In genomic region chr4:124395966-124396395, GRCm38 (mm10) we compare ENCODE assay signal across 17 mouse cellular contexts.
DNase-seq lines count a peak whose midpoint lies in the region; ATAC-seq lines count a peak whose summit lies in the region.
"Had no signal": no experiment of that assay in that cellular context is flagged by ENCODE, and none has a peak within 500 bp of the region (broad histone marks: within the 10 kb centered on the region; RNA-seq: fewer than 3 reads in every experiment).

No protein-coding gene starts in this region.

- peaks cover 22% of the 10 kb centered on the region for H3K4me1 ChIP-seq in forebrain, embryonic 15.5 days
- peaks cover 15% of the 10 kb centered on the region for H3K4me1 ChIP-seq in forebrain, embryonic 16.5 days (replicated peaks; ENCODE audit: control insufficient read depth, insufficient read depth, low read length)
- peaks cover 11% of the 10 kb centered on the region for H3K4me1 ChIP-seq in heart, embryonic 11.5 days (ENCODE audit: control insufficient read depth, insufficient read depth, low read length)

- intact Hi-C loops in heart, postnatal 10 days (cut with DNase I), result no loop called here

- no peak overlapping the region for H3K27ac ChIP-seq in forebrain, embryonic 15.5 days (replicated peaks)
- no peak overlapping the region for H3K27ac ChIP-seq in forebrain, embryonic 16.5 days (ENCODE audit: low read length)
- no peak overlapping the region for H3K27ac ChIP-seq in heart, embryonic 11.5 days (ENCODE audit: low read depth, low read length)
- H3K27ac ChIP-seq: embryonic facial prominence, embryonic 12.5 days; heart, embryonic 13.5 days; hindbrain, embryonic 14.5 days had no signal

- H3K9me3 ChIP-seq in forebrain, embryonic 15.5 days, result no peaks in the 10 kb centered on the region
- H3K9me3 ChIP-seq in forebrain, embryonic 16.5 days (ENCODE audit: control insufficient read depth, low read length), result no peaks in the 10 kb centered on the region
- no peaks in the 10 kb centered on the region for H3K9me3 ChIP-seq in heart, embryonic 11.5 days (replicated peaks; ENCODE audit: control insufficient read depth, low read length)
- H3K9me3 ChIP-seq: embryonic facial prominence, embryonic 12.5 days; heart, embryonic 13.5 days had no signal

- ATAC-seq in forebrain, embryonic 15.5 days (replicated peaks), result 0 out of 2 replicates have a peak, but pooled peaks have one; percentile 11
- ATAC-seq in forebrain, embryonic 16.5 days, result no peak
- no peak for ATAC-seq in heart, embryonic 11.5 days (replicated peaks; ENCODE audit: insufficient number of reproducible peaks, low FRiP score, low TSS enrichment)
- ATAC-seq: activated CD4-positive, CD25-positive, alpha-beta regulatory T cell, adult 4 months; intestine, postnatal 0 days; Patski had no signal

- DNase-seq in heart, adult 8-10 months (ENCODE audit: low spot score), result peak; percentile 31
- DNase-seq in heart, postnatal 10 days, result peak; percentile 37 to 52
- no peak for DNase-seq in cerebellum, adult 9-10 months
- no peak for DNase-seq in cerebellum, adult 8-10 months
- DNase-seq: cerebellum, adult 11-12 months; cerebellum, postnatal 25 days; gastrocnemius, postnatal 36 days; kidney, adult 8-10 months had no signal

- 47% methylated on average over 7 of the region's 7 CpGs for WGBS in forebrain, embryonic 15.5 days
- WGBS in forebrain, embryonic 16.5 days, result 39% methylated on average over 7 of the region's 7 CpGs
- 68% methylated on average over 7 of the region's 7 CpGs for WGBS in heart, embryonic 11.5 days (ENCODE audit: insufficient replicate concordance)

- no peak overlapping the region for H3K9ac ChIP-seq in forebrain, embryonic 15.5 days (replicated peaks)
- H3K9ac ChIP-seq in forebrain, embryonic 16.5 days (replicated peaks; ENCODE audit: low read depth, low read length), result no peak overlapping the region
- no peak overlapping the region for H3K9ac ChIP-seq in heart, embryonic 11.5 days (ENCODE audit: low read depth, low read length)
- H3K9ac ChIP-seq: embryonic facial prominence, embryonic 12.5 days; heart, embryonic 13.5 days; hindbrain, embryonic 14.5 days had no signal

- H3K4me3 ChIP-seq in forebrain, embryonic 15.5 days, result no peak overlapping the region
- no peak overlapping the region for H3K4me3 ChIP-seq in forebrain, embryonic 16.5 days (replicated peaks; ENCODE audit: low read length)
- no peak overlapping the region for H3K4me3 ChIP-seq in heart, embryonic 11.5 days (ENCODE audit: low read depth, low read length)
- H3K4me3 ChIP-seq: embryonic facial prominence, embryonic 12.5 days; heart, embryonic 13.5 days had no signal

- H3K4me2 ChIP-seq in forebrain, embryonic 15.5 days (replicated peaks), result no peak overlapping the region
- H3K4me2 ChIP-seq in forebrain, embryonic 16.5 days (ENCODE audit: low read length), result no peak overlapping the region
- H3K4me2 ChIP-seq in heart, embryonic 11.5 days, result no peak overlapping the region
- H3K4me2 ChIP-seq: embryonic facial prominence, embryonic 12.5 days; heart, embryonic 13.5 days; hindbrain, embryonic 14.5 days had no signal

- H3K36me3 ChIP-seq in forebrain, embryonic 15.5 days, result no peaks in the 10 kb centered on the region
- H3K36me3 ChIP-seq in forebrain, embryonic 16.5 days (ENCODE audit: control insufficient read depth, insufficient read depth), result no peaks in the 10 kb centered on the region
- H3K36me3 ChIP-seq in heart, embryonic 11.5 days (ENCODE audit: control insufficient read depth, insufficient read depth, low read length), result no peaks in the 10 kb centered on the region
- H3K36me3 ChIP-seq: embryonic facial prominence, embryonic 12.5 days; heart, embryonic 13.5 days had no signal

- H3K27me3 ChIP-seq in forebrain, embryonic 15.5 days, result peaks cover 8% of the 10 kb centered on the region; the same call in 1 of the 2 replicates
- peaks cover 6% of the 10 kb centered on the region for H3K27me3 ChIP-seq in forebrain, embryonic 16.5 days (replicated peaks; ENCODE audit: control insufficient read depth, insufficient read depth, low read length)
- peaks cover 6% of the 10 kb centered on the region; the same call in 1 of the 2 replicates for H3K27me3 ChIP-seq in heart, embryonic 11.5 days (ENCODE audit: control insufficient read depth, insufficient read depth, low read length)

Comparison
In these comparisons a context has a peak if more than half of its experiments do, and no peak if none do; other contexts are left out.
1. DNase-seq: peak in heart, adult 8-10 months (single experiment) and heart, postnatal 10 days (2 of 2); none in cerebellum, adult 9-10 months (single experiment) and cerebellum, adult 8-10 months (single experiment).